Mouse (Mus musculus) forebrain, embryonic 11.5 days (tissue): Measurements from ENCODE around the gene Uqcrc1. TPM values are rescaled to one million over a fixed set of nuclear protein-coding genes. Genes with fewer than 3 reads are reported as not detected.

Experiments
- ATAC-seq: fragments of 200-750 bp; cut with Nextera tagmentation; replicated peaks from 2 replicates; pipeline ENCODE4 v1.8.0; 2017; ENCODE audit warnings: moderate TSS enrichment; ENCODE audit not compliant: low FRiP score
- DNase-seq: peaks from one replicate; pipeline ENCODE4 v3.0.0-alpha.2; 2017; ENCODE audit warnings: low spot score
- H3K27ac ChIP-seq: fragments of 300-500 bp; sonication (generic); 2 replicates; pipeline ENCODE4 v1.5.1; 2014; ENCODE audit warnings: low read depth, low read length
- H3K27me3 ChIP-seq: fragments of 300-500 bp; sonication (generic); 2 replicates; pipeline ENCODE4 v1.6.1; 2014; ENCODE audit warnings: mild to moderate bottlenecking, low read length, mixed read lengths; ENCODE audit not compliant: control insufficient read depth, insufficient read depth
- H3K36me3 ChIP-seq: fragments of 300-500 bp; sonication (generic); 2 replicates; pipeline ENCODE4 v1.6.1; 2014; ENCODE audit warnings: mild to moderate bottlenecking, low read length, moderate library complexity, mixed read lengths; ENCODE audit not compliant: control insufficient read depth, insufficient read depth
- H3K4me1 ChIP-seq: fragments of 300-500 bp; sonication (generic); replicated peaks from 2 replicates; pipeline ENCODE4 v1.6.1; 2014; ENCODE audit warnings: low read length, mixed read lengths; ENCODE audit not compliant: control insufficient read depth, insufficient read depth
- H3K4me2 ChIP-seq: fragments of 300-500 bp; sonication (generic); 2 replicates; pipeline ENCODE4 v1.6.1; 2014; ENCODE audit warnings: low read depth, mild to moderate bottlenecking, low read length, moderate library complexity, mixed read lengths; ENCODE audit not compliant: severe bottlenecking
- H3K4me3 ChIP-seq: fragments of 300-500 bp; sonication (generic); 2 replicates; pipeline ENCODE4 v1.5.1; 2014; ENCODE audit warnings: low read depth, low read length
- H3K9ac ChIP-seq: fragments of 300-500 bp; sonication (generic); 2 replicates; pipeline ENCODE4 v1.6.1; 2014; ENCODE audit warnings: low read length
- H3K9me3 ChIP-seq: fragments of 300-500 bp; sonication (generic); 2 replicates; pipeline ENCODE4 v1.6.1; 2016; ENCODE audit warnings: low read length, mixed read lengths; ENCODE audit not compliant: control insufficient read depth
- WGBS: fragments of 180-500 bp; shearing (Covaris S2); extraction: QIAGEN DNeasy Blood & Tissue Kit; methylation state at CpG from one replicate; pipeline ENCODE4 v1.1.7; 2014; 5-methylcytosine and 5-hydroxymethylcytosine counted together
- polyA plus RNA-seq: library from polyadenylated mRNA; unstranded; fragments of >200 nt; fragmentation: Nextera tagmentation; extraction: Ambion mirVana; gene quantifications from 2 replicates; pipeline ENCODE4 v1.2.1, GENCODE M21; 2014

Gene Uqcrc1
- polyA plus RNA-seq, 1 experiment from 2014 or later, result 395 TPM

DNA sequence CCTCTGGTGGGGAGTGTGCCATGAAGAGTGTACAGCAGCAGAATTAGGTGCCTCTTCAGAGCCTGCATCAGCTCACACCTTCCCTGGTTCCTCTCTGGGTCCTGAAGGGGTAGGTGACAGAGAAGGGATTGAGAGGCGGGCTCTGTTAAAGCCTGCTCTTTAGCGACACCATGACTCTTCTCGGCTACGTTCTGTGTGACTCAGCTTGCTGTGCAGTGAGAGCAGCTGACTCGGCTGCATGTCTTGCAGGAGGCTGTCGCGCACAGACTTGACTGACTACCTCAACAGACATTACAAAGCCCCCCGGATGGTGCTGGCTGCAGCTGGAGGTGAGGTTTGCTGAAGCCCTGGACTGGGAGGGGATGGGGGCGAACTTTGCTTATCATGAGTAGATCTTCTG is 8.7 kb downstream of the Uqcrc1 start:
- Histone ChIP-seq H3K4me1 (no peaks in the 10 kb centered on the region), H3K36me3 (peaks cover 16% of the 10 kb centered on the region), H3K4me2 (no peak overlapping the region), H3K9me3 (no peaks in the 10 kb centered on the region), H3K4me3 (no peak overlapping the region), H3K9ac (no peak overlapping the region), H3K27ac (no peak overlapping the region), H3K27me3 (no peaks in the 10 kb centered on the region)
- WGBS, result 83% methylated on average over 9 of the region's 9 CpGs
- ATAC-seq, result no peak
- DNase-seq, result no peak

DNA sequence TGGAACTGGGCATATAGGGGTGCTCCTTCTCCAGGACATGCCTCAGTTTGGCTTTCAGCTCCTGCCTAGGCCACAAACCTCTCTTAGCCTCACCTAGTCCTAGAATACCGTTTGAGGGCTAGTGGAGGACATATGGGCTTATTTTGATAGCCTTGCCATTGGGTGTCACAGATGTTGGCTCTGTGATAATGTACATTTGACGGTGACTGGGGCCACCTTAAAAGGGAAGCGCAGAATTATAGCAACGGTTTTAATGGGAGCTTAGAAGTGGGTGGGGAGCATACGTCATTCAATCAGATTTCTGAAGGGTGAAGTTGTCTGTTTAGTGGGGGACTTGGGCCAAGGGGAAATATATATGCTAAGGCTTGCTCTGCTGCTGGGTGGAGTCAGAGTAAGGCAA is 9.2 kb downstream of the Uqcrc1 start:
- Histone ChIP-seq H3K9me3 (no peaks in the 10 kb centered on the region), H3K36me3 (peaks cover 16% of the 10 kb centered on the region), H3K27ac (no peak overlapping the region), H3K4me1 (no peaks in the 10 kb centered on the region), H3K9ac (no peak overlapping the region), H3K4me3 (no peak overlapping the region), H3K27me3 (no peaks in the 10 kb centered on the region), H3K4me2 (no peak overlapping the region)
- no peak for DNase-seq
- ATAC-seq, result no peak
- WGBS, result 85% methylated on average over 5 of the region's 5 CpGs

DNA sequence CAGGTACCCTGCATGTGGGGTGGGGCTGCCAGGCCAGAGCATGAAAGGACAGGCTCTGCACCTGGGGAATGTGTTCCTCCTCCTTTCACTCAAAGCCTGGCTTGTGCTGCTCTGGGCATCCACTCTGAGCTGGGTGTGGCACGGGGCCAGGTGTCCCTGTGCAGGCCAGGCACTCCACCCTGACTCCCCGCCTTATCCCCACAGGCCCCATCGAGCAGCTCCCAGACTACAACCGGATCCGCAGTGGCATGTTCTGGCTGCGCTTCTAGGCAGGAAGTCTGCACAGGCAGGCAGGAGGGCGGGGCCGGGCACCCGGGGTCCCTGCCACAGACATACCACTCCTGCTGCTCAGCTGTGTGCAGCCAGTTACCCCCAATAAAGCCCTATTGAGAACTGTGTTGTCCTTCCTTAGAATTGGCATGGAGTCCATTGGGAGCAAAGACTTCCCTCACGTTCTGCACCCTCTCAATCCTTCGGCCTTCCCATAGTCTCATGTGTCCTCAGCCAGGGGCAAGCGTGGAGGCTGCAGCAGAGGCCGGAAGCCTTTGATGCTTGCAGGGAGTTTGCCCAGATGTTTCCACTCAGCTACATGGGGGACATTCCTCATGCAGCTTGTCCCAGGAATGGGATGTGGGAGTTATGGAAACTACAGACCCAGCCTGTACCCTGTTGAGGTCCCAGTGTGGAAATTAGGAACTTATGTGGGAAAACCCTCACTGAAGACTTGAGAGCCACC is 13.0 kb downstream of the Uqcrc1 start:
- Histone ChIP-seq H3K36me3 (peaks cover 7% of the 10 kb centered on the region; the same call in 1 of the 2 replicates), H3K4me2 (no peak overlapping the region), H3K4me3 (no peak overlapping the region), H3K27me3 (peaks cover 8% of the 10 kb centered on the region), H3K9me3 (no peaks in the 10 kb centered on the region), H3K4me1 (no peaks in the 10 kb centered on the region; the same call in 1 of the 2 replicates), H3K27ac (no peak overlapping the region), H3K9ac (no peak overlapping the region)
- ATAC-seq, result no peak
- no peak for DNase-seq
- WGBS, result 82% methylated on average over 13 of the region's 13 CpGs

DNA sequence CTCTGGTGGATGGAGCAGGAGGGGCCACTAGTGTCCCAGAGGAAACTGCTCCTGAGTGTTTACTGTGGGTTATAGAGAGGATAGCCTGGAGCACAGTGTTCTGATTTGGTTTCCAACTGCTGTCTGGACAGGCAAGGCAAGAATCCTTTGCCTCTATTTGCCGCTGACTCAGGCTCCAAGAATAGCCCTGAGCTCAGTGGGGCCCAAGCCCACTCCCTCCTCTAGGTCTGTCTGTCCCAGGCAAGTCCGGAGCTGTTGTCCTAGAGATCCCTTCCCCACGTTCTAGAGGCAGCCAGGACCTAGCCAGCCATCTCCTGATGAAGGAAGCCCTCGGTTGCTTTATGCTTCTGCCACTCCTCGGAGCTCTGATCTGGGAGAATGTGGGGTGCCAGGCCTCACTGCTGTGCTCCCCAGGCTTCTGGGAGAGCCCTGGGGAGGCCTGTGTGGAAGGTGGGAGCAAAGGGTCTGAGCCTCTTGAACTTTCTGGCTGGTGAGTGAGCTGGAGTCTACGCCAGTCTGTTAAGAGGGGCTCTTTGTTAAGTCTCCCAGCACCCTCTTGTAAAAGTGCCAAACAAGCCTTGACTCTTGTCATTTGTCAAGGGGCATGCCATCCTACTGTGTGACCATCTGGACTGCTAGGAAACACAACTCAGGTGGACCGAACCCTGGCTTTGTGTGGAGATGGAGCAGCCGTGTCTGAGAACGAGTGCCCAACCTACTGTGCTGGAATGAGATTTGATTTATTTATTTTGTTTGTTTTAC is 13.7 kb downstream of the Uqcrc1 start:
- Histone ChIP-seq H3K9ac (no peak overlapping the region), H3K36me3 (peaks cover 7% of the 10 kb centered on the region; the same call in 1 of the 2 replicates), H3K4me3 (no peak overlapping the region), H3K4me2 (no peak overlapping the region), H3K4me1 (no peaks in the 10 kb centered on the region; the same call in 1 of the 2 replicates), H3K27me3 (peaks cover 8% of the 10 kb centered on the region), H3K9me3 (no peaks in the 10 kb centered on the region), H3K27ac (peak overlapping the region; percentile 37; the same call in 1 of the 2 replicates)
- WGBS, result 85% methylated on average over 9 of the region's 9 CpGs
- DNase-seq, result no peak
- ATAC-seq, result no peak

DNA sequence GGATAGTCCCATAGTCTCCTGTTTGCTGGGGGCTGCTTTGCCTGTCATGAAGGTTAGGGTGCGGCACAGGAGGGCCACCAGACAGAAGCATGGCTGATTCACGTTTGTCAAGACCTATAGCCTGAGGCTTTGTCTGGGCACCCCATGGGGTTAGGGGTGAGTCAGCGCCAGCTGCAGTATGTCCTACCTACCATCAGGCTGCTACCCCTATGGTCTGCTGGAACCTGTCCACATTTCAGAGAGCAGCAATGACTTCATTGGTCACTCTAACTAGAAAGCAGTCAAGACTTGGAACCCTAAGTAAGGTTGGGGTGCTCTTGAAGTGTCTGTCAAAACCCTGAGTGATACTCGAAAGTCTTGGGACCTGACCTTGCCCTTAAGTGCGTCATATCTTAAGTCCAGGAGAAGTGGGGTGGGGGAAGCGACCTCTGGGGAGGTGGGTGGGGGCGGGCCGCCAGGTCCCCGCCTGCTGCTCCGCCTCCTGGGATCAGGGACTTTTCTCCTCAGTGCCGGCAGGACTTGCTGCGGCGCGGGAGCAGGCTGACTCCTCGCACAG is 16.7 kb downstream of the Uqcrc1 start, which contains the start of gene Col7a1:
Gene Col7a1, plus strand, starts transcription at position 506 of the 556 bp plus-strand sequence.
- DNase-seq (no peak), ATAC-seq (no peak)
- Histone ChIP-seq H3K27ac (no peak within 1 kb of the TSS), H3K9me3 (no peaks in the 10 kb centered on the region), H3K9ac (no peak within 1 kb of the TSS), H3K4me3 (no peak within 1 kb of the TSS), H3K27me3 (peaks cover 8% of the 10 kb centered on the region), H3K4me2 (peak within 1 kb of the TSS; percentile 27; the same call in 1 of the 2 replicates), H3K4me1 (no peaks in the 10 kb centered on the region; the same call in 1 of the 2 replicates), H3K36me3 (peaks cover 3% of the 10 kb centered on the region; the same call in 1 of the 2 replicates)
- 10% methylated on average over 15 of the region's 15 CpGs for WGBS

DNA sequence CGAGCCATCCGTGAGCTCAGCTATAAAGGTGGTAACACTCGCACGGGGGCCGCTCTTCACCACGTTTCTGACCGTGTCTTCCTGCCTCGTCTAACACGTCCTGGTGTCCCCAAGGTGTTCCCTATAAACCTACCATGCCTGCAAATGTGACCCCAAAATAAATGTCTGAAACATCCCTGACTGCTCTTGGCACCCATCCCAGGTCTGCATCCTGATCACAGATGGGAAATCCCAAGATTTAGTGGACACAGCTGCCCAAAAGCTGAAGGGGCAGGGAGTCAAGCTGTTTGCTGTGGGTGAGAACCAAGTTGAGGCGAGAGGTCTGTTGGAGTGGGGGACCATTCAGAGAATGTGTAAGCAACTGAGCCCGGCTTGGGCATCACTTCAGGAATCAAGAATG is 18.8 kb downstream of the Uqcrc1 start:
- H3K36me3 ChIP-seq, result no peaks in the 10 kb centered on the region; the same call in 1 of the 2 replicates
- no peak overlapping the region for H3K9ac ChIP-seq
- no peak overlapping the region for H3K27ac ChIP-seq
- no peak for DNase-seq
- H3K27me3 ChIP-seq, result peaks cover 8% of the 10 kb centered on the region
- H3K9me3 ChIP-seq, result no peaks in the 10 kb centered on the region
- ATAC-seq, result no peak
- no peak overlapping the region for H3K4me2 ChIP-seq
- no peaks in the 10 kb centered on the region; the same call in 1 of the 2 replicates for H3K4me1 ChIP-seq
- no peak overlapping the region for H3K4me3 ChIP-seq
- WGBS, result 94% methylated on average over 11 of the region's 11 CpGs

DNA sequence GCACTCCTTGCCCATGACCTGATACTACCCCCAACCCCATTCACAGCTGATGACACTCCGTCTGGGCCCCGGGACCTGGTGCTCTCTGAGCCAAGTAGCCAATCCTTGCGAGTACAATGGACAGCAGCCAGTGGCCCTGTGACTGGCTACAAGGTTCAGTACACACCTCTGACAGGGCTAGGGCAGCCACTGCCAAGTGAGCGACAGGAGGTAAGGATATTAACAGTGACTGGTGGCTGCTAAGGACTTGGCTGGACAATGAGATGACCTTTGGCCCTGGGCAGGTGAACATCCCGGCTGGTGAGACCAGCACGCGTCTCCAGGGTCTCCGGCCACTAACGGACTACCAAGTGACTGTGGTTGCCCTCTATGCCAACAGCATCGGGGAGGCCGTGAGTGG is 19.4 kb downstream of the Uqcrc1 start:
- Histone ChIP-seq H3K4me1 (no peaks in the 10 kb centered on the region; the same call in 1 of the 2 replicates), H3K4me3 (no peak overlapping the region), H3K9me3 (no peaks in the 10 kb centered on the region), H3K4me2 (no peak overlapping the region), H3K36me3 (no peaks in the 10 kb centered on the region), H3K9ac (no peak overlapping the region), H3K27me3 (peaks cover 8% of the 10 kb centered on the region), H3K27ac (no peak overlapping the region)
- DNase-seq (no peak), ATAC-seq (no peak)
- WGBS, result 88% methylated on average over 11 of the region's 11 CpGs

DNA sequence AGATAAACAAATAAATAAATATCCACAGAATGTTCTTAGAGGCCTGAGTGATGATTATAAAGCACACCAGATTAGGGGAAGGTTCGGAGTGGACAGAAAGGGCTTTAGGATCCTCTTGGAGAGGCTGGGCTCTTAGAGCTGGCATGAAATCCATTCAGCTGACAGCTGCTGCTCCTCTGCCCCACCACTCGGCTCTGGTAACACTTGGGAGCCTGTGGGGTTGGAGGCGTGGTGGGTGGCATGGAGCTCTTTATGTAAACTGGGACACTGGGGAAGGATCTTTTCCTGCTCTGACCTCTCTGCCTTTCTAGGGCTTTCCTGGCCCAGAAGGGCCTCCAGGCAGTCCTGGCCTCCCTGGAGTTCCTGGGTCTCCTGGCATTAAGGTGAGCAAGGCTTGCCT is 27.1 kb downstream of the Uqcrc1 start:
- no peak overlapping the region for H3K9ac ChIP-seq
- H3K9me3 ChIP-seq, result no peaks in the 10 kb centered on the region
- no peaks in the 10 kb centered on the region for H3K27me3 ChIP-seq
- no peak overlapping the region for H3K4me3 ChIP-seq
- no peaks in the 10 kb centered on the region for H3K4me1 ChIP-seq
- H3K4me2 ChIP-seq, result no peak overlapping the region
- ATAC-seq (no peak), DNase-seq (no peak)
- H3K27ac ChIP-seq, result no peak overlapping the region
- H3K36me3 ChIP-seq, result no peaks in the 10 kb centered on the region
- 84% methylated on average over 3 of the region's 3 CpGs for WGBS
